ENCODE assay signal across 16 mouse cellular contexts in genomic region chr8:110183748-110184147, GRCm38 (mm10). TPM values are rescaled to one million over a fixed set of nuclear protein-coding genes. Genes with fewer than 3 reads are reported as not detected.
DNase-seq lines count a peak whose midpoint lies in the region; ATAC-seq lines count a peak whose summit lies in the region.
"Had no signal": no experiment of that assay in that cellular context is flagged by ENCODE, and none has a peak within 500 bp of the region (broad histone marks: within the 10 kb centered on the region; RNA-seq: fewer than 3 reads in every experiment).

No protein-coding gene starts in this region.

- DNase-seq in kidney, adult 11 months = peak; percentile 10
- DNase-seq in A20 (ENCODE audit: low read depth, low spot score) = peak; percentile 18
- DNase-seq in ES-CJ7 (ENCODE audit: low read depth, low spot score) = peak; percentile 45
- DNase-seq in kidney, postnatal 10 days = peak; percentile 14
- DNase-seq in layer of hippocampus, adult 9-10 months (ENCODE audit: low spot score) = no peak
- DNase-seq in thymus, postnatal 10 days (ENCODE audit: low spot score in 2 of 2) = no peak
- no peak for DNase-seq in natural killer cell, adult 2 months (ENCODE audit: low spot score in 2 of 2)
- DNase-seq: gastrocnemius, postnatal 25 days; thymus, postnatal 36 days had no signal

- H3K27me3 ChIP-seq in kidney, embryonic 15.5 days = no peaks in the 10 kb centered on the region
- H3K27me3 ChIP-seq: limb, embryonic 15.5 days; neural tube, embryonic 13.5 days had no signal

- WGBS in kidney, embryonic 15.5 days = 16% methylated on average over 11 of the region's 11 CpGs

- H3K4me3 ChIP-seq in kidney, embryonic 15.5 days (replicated peaks) = no peak overlapping the region
- H3K4me3 ChIP-seq: embryonic facial prominence, embryonic 15.5 days; heart, embryonic 15.5 days; limb, embryonic 15.5 days; neural tube, embryonic 13.5 days; stomach, embryonic 15.5 days had no signal

- no peak overlapping the region for H3K4me2 ChIP-seq in kidney, embryonic 15.5 days
- H3K4me2 ChIP-seq: embryonic facial prominence, embryonic 15.5 days; heart, embryonic 15.5 days; limb, embryonic 15.5 days; neural tube, embryonic 13.5 days; stomach, embryonic 15.5 days had no signal

- no peak overlapping the region for H3K9ac ChIP-seq in kidney, embryonic 15.5 days
- H3K9ac ChIP-seq: embryonic facial prominence, embryonic 15.5 days; heart, embryonic 15.5 days; limb, embryonic 15.5 days; neural tube, embryonic 13.5 days; stomach, embryonic 15.5 days had no signal

- H3K27ac ChIP-seq in kidney, embryonic 15.5 days = no peak overlapping the region
- H3K27ac ChIP-seq: embryonic facial prominence, embryonic 15.5 days; heart, embryonic 15.5 days; limb, embryonic 15.5 days; neural tube, embryonic 13.5 days; stomach, embryonic 15.5 days had no signal

- H3K9me3 ChIP-seq in kidney, embryonic 15.5 days (replicated peaks) = no peaks in the 10 kb centered on the region
- H3K9me3 ChIP-seq: embryonic facial prominence, embryonic 15.5 days; heart, embryonic 15.5 days; limb, embryonic 15.5 days; neural tube, embryonic 13.5 days; stomach, embryonic 15.5 days had no signal

- ATAC-seq in kidney, embryonic 15.5 days (replicated peaks; ENCODE audit: low FRiP score) = no peak
- ATAC-seq: lung, postnatal 0 days had no signal

- no peaks in the 10 kb centered on the region for H3K4me1 ChIP-seq in kidney, embryonic 15.5 days
- H3K4me1 ChIP-seq: embryonic facial prominence, embryonic 15.5 days; heart, embryonic 15.5 days; limb, embryonic 15.5 days; stomach, embryonic 15.5 days had no signal

- no peaks in the 10 kb centered on the region for H3K36me3 ChIP-seq in kidney, embryonic 15.5 days
- H3K36me3 ChIP-seq: embryonic facial prominence, embryonic 15.5 days; heart, embryonic 15.5 days; limb, embryonic 15.5 days; neural tube, embryonic 13.5 days; stomach, embryonic 15.5 days had no signal

RNA-seq across cellular contexts. Expression of gene Calb2, which starts 15.7 kb away (rescaled TPM):
- 0.21 TPM in 1 of 2 replicates, not detected in the other for polyA plus RNA-seq in kidney, embryonic 15.5 days (2015; fragmentation: Nextera tagmentation; extraction: Ambion mirVana)

RNA-seq across cellular contexts. Expression of gene Cmtr2, which starts 31.7 kb away (rescaled TPM):
- polyA plus RNA-seq in kidney, embryonic 15.5 days (2015; fragmentation: Nextera tagmentation; extraction: Ambion mirVana) = 9.5 and 10.1 TPM in 2 replicates

Comparison
In these comparisons a context has a peak if more than half of its experiments do, and no peak if none do; other contexts are left out.
1. DNase-seq: peak in kidney, adult 11 months (single experiment), A20 (single experiment), ES-CJ7 (single experiment) and kidney, postnatal 10 days (single experiment); none in layer of hippocampus, adult 9-10 months (single experiment), thymus, postnatal 10 days (0 of 2) and natural killer cell, adult 2 months (0 of 2).